Mouse (Mus musculus) limb, embryonic 15.5 days (tissue): Measurements from ENCODE around the gene Qtrt2. TPM values are rescaled to one million over a fixed set of nuclear protein-coding genes. Genes with fewer than 3 reads are reported as not detected.
A peak's percentile ranks its signal among the peaks of the same experiment; 100 is the strongest.

Experiments used
- ATAC-seq: fragments of 200-750 bp; cut with Nextera tagmentation; 2 replicates; pipeline ENCODE4 v1.8.0; 2017; ENCODE audit warnings: low read depth, moderate TSS enrichment; ENCODE audit not compliant: insufficient number of reproducible peaks, low FRiP score, low TSS enrichment
- H3K27ac ChIP-seq: fragments of 300-500 bp; sonication (generic); 2 replicates; pipeline ENCODE4 v1.5.1; 2015; ENCODE audit warnings: moderate library complexity, mild to moderate bottlenecking, inconsistent platforms
- H3K27me3 ChIP-seq: fragments of 300-500 bp; sonication (generic); 2 replicates; pipeline ENCODE4 v1.6.1; 2015; ENCODE audit warnings: inconsistent platforms
- H3K36me3 ChIP-seq: fragments of 300-500 bp; sonication (generic); 2 replicates; pipeline ENCODE4 v1.6.1; 2015; ENCODE audit warnings: inconsistent platforms
- H3K4me1 ChIP-seq: fragments of 300-500 bp; sonication (generic); 2 replicates; pipeline ENCODE4 v1.6.1; 2015; ENCODE audit warnings: inconsistent platforms
- H3K4me2 ChIP-seq: fragments of 300-500 bp; sonication (generic); 2 replicates; pipeline ENCODE4 v1.6.1; 2015; ENCODE audit warnings: mild to moderate bottlenecking, inconsistent platforms
- H3K4me3 ChIP-seq: fragments of 300-500 bp; sonication (generic); 2 replicates; pipeline ENCODE4 v1.5.1; 2015; ENCODE audit warnings: mild to moderate bottlenecking, inconsistent platforms
- H3K9ac ChIP-seq: fragments of 300-500 bp; sonication (generic); 2 replicates; pipeline ENCODE4 v1.6.1; 2015; ENCODE audit warnings: inconsistent platforms
- H3K9me3 ChIP-seq: fragments of 300-500 bp; sonication (generic); 2 replicates; pipeline ENCODE4 v1.6.1; 2016; ENCODE audit warnings: inconsistent platforms
- WGBS: fragments of 180-500 bp; shearing (Covaris S2); methylation state at CpG from one replicate; pipeline ENCODE4 v1.1.7; 2015; 5-methylcytosine and 5-hydroxymethylcytosine counted together
- polyA plus RNA-seq: library from polyadenylated mRNA; unstranded; fragments of >200 nt; fragmentation: Nextera tagmentation; extraction: Ambion mirVana; gene quantifications from 2 replicates; pipeline ENCODE4 v1.2.1, GENCODE M21; 2015

The Qtrt2 gene
- polyA plus RNA-seq, 1 experiment from 2014 or later = 27.3 TPM

- 68% methylated on average over 3 of the region's 3 CpGs for WGBS
- no peak overlapping the region for H3K27ac ChIP-seq
- H3K27me3 ChIP-seq = no peaks in the 10 kb centered on the region
- no peak overlapping the region for H3K4me2 ChIP-seq
- H3K4me3 ChIP-seq = no peak overlapping the region
- H3K9me3 ChIP-seq = no peaks in the 10 kb centered on the region
- no peaks in the 10 kb centered on the region for H3K36me3 ChIP-seq
- no peaks in the 10 kb centered on the region for H3K4me1 ChIP-seq
- no peak for ATAC-seq
- H3K9ac ChIP-seq = no peak overlapping the region
Measured at GRCm38 (mm10) chr16:43922630-43923029, 4.0 kb downstream of the Qtrt2 start.

GRCm38 (mm10) chr16:43922024-43922423 lies 4.6 kb downstream of the Qtrt2 start:
- Histone ChIP-seq H3K27ac (no peak overlapping the region), H3K4me2 (no peak overlapping the region), H3K27me3 (no peaks in the 10 kb centered on the region), H3K4me1 (no peaks in the 10 kb centered on the region), H3K36me3 (no peaks in the 10 kb centered on the region), H3K9ac (no peak overlapping the region), H3K9me3 (no peaks in the 10 kb centered on the region), H3K4me3 (no peak overlapping the region)
- ATAC-seq = no peak
- WGBS = 62% methylated on average over 2 of the region's 2 CpGs

GRCm38 (mm10) chr16:43918867-43919266 lies 7.7 kb downstream of the Qtrt2 start:
- no peak overlapping the region for H3K4me3 ChIP-seq
- no peak overlapping the region for H3K4me2 ChIP-seq
- no peak overlapping the region for H3K27ac ChIP-seq
- no peaks in the 10 kb centered on the region for H3K36me3 ChIP-seq
- no peaks in the 10 kb centered on the region for H3K9me3 ChIP-seq
- H3K4me1 ChIP-seq = no peaks in the 10 kb centered on the region
- no peak for ATAC-seq
- no peak overlapping the region for H3K9ac ChIP-seq
- H3K27me3 ChIP-seq = no peaks in the 10 kb centered on the region
- 91% methylated on average over 3 of the region's 3 CpGs for WGBS

- no peaks in the 10 kb centered on the region for H3K27me3 ChIP-seq
- 87% methylated on average over 2 of the region's 2 CpGs for WGBS
- H3K9ac ChIP-seq = no peak overlapping the region
- peaks cover 6% of the 10 kb centered on the region; the same call in 1 of the 2 replicates for H3K36me3 ChIP-seq
- H3K4me2 ChIP-seq = no peak overlapping the region
- H3K4me1 ChIP-seq = no peaks in the 10 kb centered on the region
- no peak overlapping the region for H3K27ac ChIP-seq
- ATAC-seq = no peak
- no peak overlapping the region for H3K4me3 ChIP-seq
- H3K9me3 ChIP-seq = no peaks in the 10 kb centered on the region
Measured at GRCm38 (mm10) chr16:43908881-43909280, 17.7 kb downstream of the Qtrt2 start.

- Histone ChIP-seq H3K9me3 (no peaks in the 10 kb centered on the region), H3K4me1 (no peaks in the 10 kb centered on the region), H3K4me2 (no peak overlapping the region), H3K27ac (no peak overlapping the region), H3K9ac (no peak overlapping the region), H3K36me3 (no peaks in the 10 kb centered on the region), H3K4me3 (no peak overlapping the region), H3K27me3 (no peaks in the 10 kb centered on the region)
- no peak for ATAC-seq
Measured at GRCm38 (mm10) chr16:43900571-43900970, 26.0 kb downstream of the Qtrt2 start.

GRCm38 (mm10) chr16:43900138-43900537 lies 26.5 kb downstream of the Qtrt2 start:
- Histone ChIP-seq H3K9ac (no peak overlapping the region), H3K9me3 (no peaks in the 10 kb centered on the region), H3K27ac (no peak overlapping the region), H3K4me2 (no peak overlapping the region), H3K4me3 (no peak overlapping the region), H3K27me3 (no peaks in the 10 kb centered on the region), H3K4me1 (no peaks in the 10 kb centered on the region), H3K36me3 (no peaks in the 10 kb centered on the region)
- WGBS = 86% methylated on average over 4 of the region's 4 CpGs
- ATAC-seq = no peak

GRCm38 (mm10) chr16:43894501-43894900 lies 32.1 kb downstream of the Qtrt2 start:
- H3K36me3 ChIP-seq = no peaks in the 10 kb centered on the region
- H3K4me1 ChIP-seq = peaks cover 5% of the 10 kb centered on the region
- no peak overlapping the region for H3K4me2 ChIP-seq
- 79% methylated on average over 8 of the region's 8 CpGs for WGBS
- H3K27ac ChIP-seq = no peak overlapping the region
- ATAC-seq = no peak
- H3K4me3 ChIP-seq = no peak overlapping the region
- H3K27me3 ChIP-seq = no peaks in the 10 kb centered on the region
- H3K9ac ChIP-seq = no peak overlapping the region
- no peaks in the 10 kb centered on the region for H3K9me3 ChIP-seq

- Histone ChIP-seq H3K36me3 (no peaks in the 10 kb centered on the region), H3K4me1 (peaks cover 11% of the 10 kb centered on the region), H3K4me3 (no peak overlapping the region), H3K27me3 (no peaks in the 10 kb centered on the region), H3K9ac (0 out of 2 replicates have a peak overlapping the region, but pooled peaks have one; percentile 26), H3K4me2 (peak overlapping the region; percentile 72), H3K27ac (no peak overlapping the region), H3K9me3 (no peaks in the 10 kb centered on the region)
- ATAC-seq = no peak
- 72% methylated on average over 4 of the region's 4 CpGs for WGBS
Measured at GRCm38 (mm10) chr16:43890747-43891336, 35.8 kb downstream of the Qtrt2 start.

- Histone ChIP-seq H3K4me2 (peak overlapping the region; percentile 72), H3K27ac (peak overlapping the region; percentile 78), H3K36me3 (no peaks in the 10 kb centered on the region), H3K27me3 (no peaks in the 10 kb centered on the region), H3K9me3 (no peaks in the 10 kb centered on the region), H3K4me3 (peak overlapping the region; percentile 62), H3K9ac (peak overlapping the region; percentile 78), H3K4me1 (peaks cover 11% of the 10 kb centered on the region)
- ATAC-seq = peak; percentile 91
- WGBS = 0% methylated on average over 9 of the region's 9 CpGs
Measured at GRCm38 (mm10) chr16:43890005-43890336, 36.6 kb downstream of the Qtrt2 start.

- Histone ChIP-seq H3K36me3 (no peaks in the 10 kb centered on the region), H3K4me2 (peak within 1 kb of the TSS; percentile 72), H3K9me3 (no peaks in the 10 kb centered on the region), H3K27me3 (no peaks in the 10 kb centered on the region), H3K4me3 (peak within 1 kb of the TSS; percentile 62), H3K4me1 (peaks cover 11% of the 10 kb centered on the region), H3K9ac (peak within 1 kb of the TSS; percentile 78), H3K27ac (peak within 1 kb of the TSS; percentile 78)
- peak; percentile 100 for ATAC-seq
- WGBS = under 1% methylated on average over 33 of the region's 33 CpGs
Measured at GRCm38 (mm10) chr16:43889208-43890004, 37.2 kb downstream of the Qtrt2 start, which contains the start of gene Ccdc191. TSS of gene Ccdc191 (plus strand) at chr16:43889800.

GRCm38 (mm10) chr16:43882329-43882728 lies 44.3 kb downstream of the Qtrt2 start:
- H3K27me3 ChIP-seq = no peaks in the 10 kb centered on the region

GRCm38 (mm10) chr16:43881636-43882035 lies 45.0 kb downstream of the Qtrt2 start:
- Histone ChIP-seq H3K27me3 (no peaks in the 10 kb centered on the region), H3K27ac (no peak overlapping the region), H3K4me1 (no peaks in the 10 kb centered on the region), H3K4me2 (no peak overlapping the region), H3K36me3 (peaks cover 27% of the 10 kb centered on the region), H3K9me3 (no peaks in the 10 kb centered on the region), H3K4me3 (no peak overlapping the region), H3K9ac (no peak overlapping the region)
- no peak for ATAC-seq
- 62% methylated on average over 3 of the region's 3 CpGs for WGBS

More at GRCm38 (mm10) chr16:43882329-43882728, 44.3 kb downstream of the Qtrt2 start:
- H3K4me1 ChIP-seq = no peaks in the 10 kb centered on the region
- no peak overlapping the region for H3K27ac ChIP-seq
- whole genome bisulfite sequencing = 96% methylated on average over 2 of the region's 2 CpGs
- no peak overlapping the region for H3K4me3 ChIP-seq
- H3K4me2 ChIP-seq = no peak overlapping the region
- no peak overlapping the region for H3K9ac ChIP-seq
- H3K36me3 ChIP-seq = peaks cover 22% of the 10 kb centered on the region
- no peak for ATAC-seq
- no peaks in the 10 kb centered on the region for H3K9me3 ChIP-seq
